Mouse (Mus musculus): Measurements from ENCODE around the gene Nfkbiz. TPM values are rescaled to one million over a fixed set of nuclear protein-coding genes. Genes with fewer than 3 reads are reported as not detected.
A peak's percentile ranks its signal among the peaks of the same experiment; 100 is the strongest.

The Nfkbiz gene
- polyA plus RNA-seq, 1 experiment from 2014 or later: 7.8 TPM

DNA sequence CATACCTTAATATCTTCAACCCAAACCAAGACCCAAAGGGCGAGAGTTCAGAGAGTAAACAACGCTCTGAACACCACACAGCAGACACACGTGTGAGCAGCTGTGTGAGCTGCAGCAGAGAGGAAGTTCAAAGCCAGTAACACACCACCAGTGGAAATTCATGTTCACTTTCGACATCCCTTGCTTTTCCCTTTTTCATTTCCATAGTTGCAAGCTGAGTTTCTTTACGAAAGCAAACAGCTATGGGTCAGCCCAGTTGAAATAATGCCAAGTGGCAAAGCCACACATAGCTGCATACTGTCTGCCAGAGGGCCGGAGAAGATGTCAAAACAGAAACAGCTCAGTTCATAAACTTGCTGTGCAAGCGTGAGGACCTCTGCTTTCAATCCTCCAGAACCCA is 39.9 kb downstream of the Nfkbiz start:
- 68% methylated on average over 7 of the region's 7 CpGs for WGBS
- no peak overlapping the region for H3K4me2 ChIP-seq (replicated peaks; ENCODE audit: low read depth)

GRCm38 (mm10) chr16:55790326-55790725 is 48.4 kb downstream of the Nfkbiz start:
- Histone ChIP-seq H3K4me1 (replicated peaks; ENCODE audit: control insufficient read depth, insufficient read depth, low read length) (no peaks in the 10 kb centered on the region), H3K4me3 (ENCODE audit: low read depth, low read length) (no peak overlapping the region)
- peak; percentile 43; the same call in 1 of the 2 replicates for ATAC-seq

More for the DNA sequence above, 39.9 kb downstream of the Nfkbiz start:
- Histone ChIP-seq H3K4me3 (ENCODE audit: low read depth, low read length) (no peak overlapping the region), H3K27me3 (replicated peaks; ENCODE audit: control insufficient read depth, insufficient read depth, low read length) (no peaks in the 10 kb centered on the region), H3K9ac (ENCODE audit: low read depth, low read length) (no peak overlapping the region), H3K4me1 (replicated peaks; ENCODE audit: control insufficient read depth, insufficient read depth, low read length) (no peaks in the 10 kb centered on the region), H3K27ac (ENCODE audit: low read depth, low read length) (no peak overlapping the region), H3K36me3 (ENCODE audit: control insufficient read depth, insufficient read depth) (no peaks in the 10 kb centered on the region), H3K9me3 (ENCODE audit: control insufficient read depth) (no peaks in the 10 kb centered on the region)
- ATAC-seq: no peak
- no peak for TF ChIP-seq CTCF (IDR thresholded peaks at IDR 0.05; ENCODE audit: low read depth)

GRCm38 (mm10) chr16:55789291-55789690 is 49.4 kb downstream of the Nfkbiz start:
- Histone ChIP-seq H3K9me3 (ENCODE audit: control insufficient read depth) (no peaks in the 10 kb centered on the region), H3K27ac (ENCODE audit: low read depth, low read length) (no peak overlapping the region), H3K9ac (ENCODE audit: low read depth, low read length) (no peak overlapping the region), H3K4me1 (replicated peaks; ENCODE audit: control insufficient read depth, insufficient read depth, low read length) (no peaks in the 10 kb centered on the region), H3K36me3 (ENCODE audit: control insufficient read depth, insufficient read depth) (no peaks in the 10 kb centered on the region), H3K27me3 (replicated peaks; ENCODE audit: control insufficient read depth, insufficient read depth, low read length) (no peaks in the 10 kb centered on the region), H3K4me2 (replicated peaks; ENCODE audit: low read depth) (no peak overlapping the region), H3K4me3 (ENCODE audit: low read depth, low read length) (no peak overlapping the region)
- no peak for ATAC-seq
- 5% methylated on average over 1 of the region's 1 CpGs for WGBS
- no peak for TF ChIP-seq CTCF (IDR thresholded peaks at IDR 0.05; ENCODE audit: low read depth)

More at GRCm38 (mm10) chr16:55790326-55790725, 48.4 kb downstream of the Nfkbiz start:
- H3K9me3 ChIP-seq (ENCODE audit: control insufficient read depth): no peaks in the 10 kb centered on the region
- no peak for TF ChIP-seq CTCF (IDR thresholded peaks at IDR 0.05; ENCODE audit: low read depth)
- WGBS: 62% methylated on average over 7 of the region's 7 CpGs
- no peak overlapping the region for H3K27ac ChIP-seq (ENCODE audit: low read depth, low read length)
- no peak overlapping the region for H3K9ac ChIP-seq (ENCODE audit: low read depth, low read length)
- H3K27me3 ChIP-seq (replicated peaks; ENCODE audit: control insufficient read depth, insufficient read depth, low read length): no peaks in the 10 kb centered on the region
- no peaks in the 10 kb centered on the region for H3K36me3 ChIP-seq (ENCODE audit: control insufficient read depth, insufficient read depth)
- no peak overlapping the region for H3K4me2 ChIP-seq (replicated peaks; ENCODE audit: low read depth)

DNA sequence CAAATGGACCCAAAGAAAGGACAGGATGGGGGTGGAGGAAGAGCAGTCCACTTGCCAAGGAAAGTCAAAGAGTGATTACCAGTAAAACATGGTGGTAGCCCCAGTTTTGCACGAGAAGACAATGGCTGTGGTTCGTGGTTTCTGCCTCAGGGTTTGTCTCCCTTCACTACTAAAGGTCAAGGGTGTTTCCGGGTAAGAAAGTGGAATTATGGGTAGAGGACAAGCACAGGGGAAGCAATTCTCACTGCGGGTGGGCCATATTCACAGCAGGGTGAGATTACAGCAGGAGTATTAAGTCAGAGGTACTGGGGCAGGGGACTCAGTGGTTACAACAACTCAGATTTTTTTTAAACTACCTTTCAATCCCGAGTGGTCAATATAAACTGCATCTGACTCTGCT is 50.0 kb downstream of the Nfkbiz start:
- no peak overlapping the region for H3K4me2 ChIP-seq (replicated peaks; ENCODE audit: low read depth)
- 78% methylated on average over 5 of the region's 5 CpGs for WGBS

GRCm38 (mm10) chr16:55787385-55788072 is 51.2 kb downstream of the Nfkbiz start:
- no peak overlapping the region for H3K27ac ChIP-seq (ENCODE audit: low read depth, low read length)
- H3K4me1 ChIP-seq (replicated peaks; ENCODE audit: control insufficient read depth, insufficient read depth, low read length): no peaks in the 10 kb centered on the region
- H3K4me2 ChIP-seq (replicated peaks; ENCODE audit: low read depth): no peak overlapping the region
- H3K9me3 ChIP-seq (ENCODE audit: control insufficient read depth): no peaks in the 10 kb centered on the region
- no peak overlapping the region for H3K9ac ChIP-seq (ENCODE audit: low read depth, low read length)
- no peaks in the 10 kb centered on the region for H3K36me3 ChIP-seq (ENCODE audit: control insufficient read depth, insufficient read depth)
- 89% methylated on average over 13 of the region's 13 CpGs for WGBS
- TF ChIP-seq CTCF (IDR thresholded peaks at IDR 0.05; ENCODE audit: low read depth): no peak
- H3K27me3 ChIP-seq (replicated peaks; ENCODE audit: control insufficient read depth, insufficient read depth, low read length): no peaks in the 10 kb centered on the region
- ATAC-seq: no peak
- H3K4me3 ChIP-seq (ENCODE audit: low read depth, low read length): no peak overlapping the region

More for the DNA sequence above, 50.0 kb downstream of the Nfkbiz start:
- TF ChIP-seq CTCF (IDR thresholded peaks at IDR 0.05; ENCODE audit: low read depth): no peak
- no peaks in the 10 kb centered on the region for H3K9me3 ChIP-seq (ENCODE audit: control insufficient read depth)
- H3K27me3 ChIP-seq (replicated peaks; ENCODE audit: control insufficient read depth, insufficient read depth, low read length): no peaks in the 10 kb centered on the region
- ATAC-seq: no peak
- H3K27ac ChIP-seq (ENCODE audit: low read depth, low read length): no peak overlapping the region
- no peak overlapping the region for H3K4me3 ChIP-seq (ENCODE audit: low read depth, low read length)
- H3K4me1 ChIP-seq (replicated peaks; ENCODE audit: control insufficient read depth, insufficient read depth, low read length): no peaks in the 10 kb centered on the region
- no peaks in the 10 kb centered on the region for H3K36me3 ChIP-seq (ENCODE audit: control insufficient read depth, insufficient read depth)
- no peak overlapping the region for H3K9ac ChIP-seq (ENCODE audit: low read depth, low read length)

GRCm38 (mm10) chr16:55784379-55784778 is 54.3 kb downstream of the Nfkbiz start:
- Histone ChIP-seq H3K36me3 (ENCODE audit: control insufficient read depth, insufficient read depth) (no peaks in the 10 kb centered on the region), H3K4me3 (ENCODE audit: low read depth, low read length) (no peak overlapping the region), H3K27me3 (replicated peaks; ENCODE audit: control insufficient read depth, insufficient read depth, low read length) (no peaks in the 10 kb centered on the region), H3K9me3 (ENCODE audit: control insufficient read depth) (no peaks in the 10 kb centered on the region), H3K4me2 (replicated peaks; ENCODE audit: low read depth) (no peak overlapping the region), H3K4me1 (replicated peaks; ENCODE audit: control insufficient read depth, insufficient read depth, low read length) (no peaks in the 10 kb centered on the region), H3K27ac (ENCODE audit: low read depth, low read length) (no peak overlapping the region), H3K9ac (ENCODE audit: low read depth, low read length) (no peak overlapping the region)
- ATAC-seq: no peak
- TF ChIP-seq CTCF (IDR thresholded peaks at IDR 0.05; ENCODE audit: low read depth): no peak
- 82% methylated on average over 7 of the region's 7 CpGs for WGBS

Measured in intestine, postnatal 0 days (tissue).